Mouse (Mus musculus): ENCODE measurements around the gene Rhof.

The Rhof gene

GRCm38 (mm10) chr5:123114109-123114508, 18.4 kb downstream of the Rhof start:
- no peak for DNase-seq (ENCODE audit: low spot score in 2 of 2)

DNA sequence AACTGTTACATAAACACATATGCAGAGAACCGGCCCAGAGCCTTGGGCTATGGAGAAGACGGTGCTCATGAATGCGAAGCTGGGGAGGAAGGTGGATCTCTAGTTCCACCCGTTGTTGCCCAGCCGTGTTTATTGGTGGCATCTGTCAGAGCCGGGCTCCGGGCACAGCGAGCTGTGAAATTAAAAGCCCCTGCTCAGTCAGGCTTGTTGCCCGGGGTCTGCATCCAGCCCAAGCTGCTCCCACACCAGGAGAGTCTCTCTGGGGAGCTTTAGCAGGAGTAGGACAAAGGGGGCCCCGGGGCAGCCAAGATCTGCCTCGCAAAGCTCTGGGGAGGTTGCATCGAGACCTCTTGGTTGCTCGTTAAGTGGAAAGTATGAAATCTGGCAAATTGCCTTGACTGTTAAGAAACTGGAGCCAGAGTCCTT, 22.2 kb downstream of the Rhof start:
- DNase-seq (ENCODE audit: low spot score in 2 of 2) = no peak

- DNase-seq (ENCODE audit: low spot score in 2 of 2) = no peak
Observed at GRCm38 (mm10) chr5:123109452-123110203, 22.9 kb downstream of the Rhof start.

DNA sequence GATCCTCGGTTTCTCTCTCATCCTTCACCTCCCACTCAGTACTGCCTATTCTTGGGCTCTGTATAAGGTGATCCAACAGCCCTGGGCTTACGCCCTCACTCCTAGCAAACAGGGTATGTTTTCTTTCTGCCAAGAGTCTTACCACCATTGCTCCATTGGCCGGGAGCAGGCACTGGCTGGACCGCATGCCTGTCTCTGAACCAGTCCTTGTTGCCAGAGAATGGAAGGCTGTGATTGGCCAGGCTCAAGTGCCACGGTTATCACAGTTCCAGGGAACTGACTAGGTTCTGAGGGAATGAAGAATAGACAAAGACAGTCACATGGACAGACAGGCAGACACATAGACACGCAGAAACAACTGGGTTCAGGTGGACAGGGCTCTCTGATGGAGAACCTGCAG, 27.7 kb downstream of the Rhof start:
- no peak for DNase-seq (ENCODE audit: low spot score in 2 of 2)

- DNase-seq (ENCODE audit: low spot score in 2 of 2) = no peak
Observed at GRCm38 (mm10) chr5:123103556-123103955, 28.9 kb downstream of the Rhof start.

GRCm38 (mm10) chr5:123102376-123102775, 30.1 kb downstream of the Rhof start:
- no peak for DNase-seq (ENCODE audit: low spot score in 2 of 2)

DNA sequence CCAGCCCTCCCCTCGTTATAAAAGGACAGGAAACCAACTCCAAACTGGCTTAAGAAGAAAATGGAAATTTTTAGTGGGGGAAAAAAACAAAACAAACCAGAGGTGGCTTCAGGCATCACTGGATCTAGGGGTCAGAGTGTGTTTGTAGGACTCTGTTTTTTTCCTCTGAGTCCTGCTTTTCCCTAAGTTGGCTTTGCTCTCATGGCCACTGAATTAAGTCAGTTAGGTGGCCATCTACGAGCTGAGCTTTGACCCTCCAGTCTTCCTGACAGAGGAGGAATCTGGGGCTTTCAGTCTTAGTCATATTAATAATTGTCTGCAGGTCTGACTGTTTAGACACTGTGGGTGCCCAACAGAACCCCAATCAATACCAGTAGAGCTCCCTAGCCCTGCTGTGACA, 34.0 kb downstream of the Rhof start:
- DNase-seq (ENCODE audit: low spot score in 2 of 2) = no peak

- no peak for DNase-seq (ENCODE audit: low spot score in 2 of 2)
Observed at GRCm38 (mm10) chr5:123096299-123096698, 36.2 kb downstream of the Rhof start.

GRCm38 (mm10) chr5:123094238-123094991, 38.1 kb downstream of the Rhof start:
- no peak for DNase-seq (ENCODE audit: low spot score in 2 of 2)

- DNase-seq (ENCODE audit: low spot score in 2 of 2) = no peak
Observed at GRCm38 (mm10) chr5:123093077-123093633, 39.3 kb downstream of the Rhof start.

DNA sequence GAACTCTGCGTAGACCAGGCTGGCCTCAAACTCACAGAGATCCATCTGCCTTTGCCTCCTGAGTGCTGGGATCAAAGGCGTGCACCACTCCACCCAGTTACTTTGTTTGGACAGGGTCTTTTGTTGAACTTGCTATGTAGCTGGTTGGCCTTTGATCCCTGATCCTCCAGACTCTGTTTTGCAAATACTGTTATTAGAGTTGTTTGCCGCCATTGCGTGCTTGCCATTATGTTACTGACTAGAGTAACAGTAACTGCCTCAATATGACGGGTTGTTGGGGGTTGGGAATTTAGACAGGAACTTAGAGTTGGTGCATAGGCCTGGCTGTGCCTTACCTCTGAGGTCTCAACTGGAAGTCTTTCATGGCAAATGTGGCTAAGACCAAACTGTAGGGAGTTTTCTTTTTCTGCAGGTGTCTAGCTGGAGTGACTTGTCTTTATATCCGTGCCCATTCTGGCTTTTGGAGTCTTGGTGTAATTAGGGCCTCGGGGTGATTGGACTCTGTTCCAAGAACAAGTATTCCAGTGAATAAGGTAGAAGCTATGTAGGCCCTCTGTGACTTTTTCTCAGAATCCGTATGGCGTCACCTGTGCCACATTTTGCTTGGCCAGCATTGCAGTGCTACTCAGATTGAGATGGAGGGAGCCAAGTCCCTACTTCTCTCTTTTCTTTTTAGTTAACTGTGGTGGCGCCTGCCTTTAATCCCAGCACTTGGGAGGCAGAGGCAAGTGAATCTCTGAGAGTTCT, 41.8 kb downstream of the Rhof start:
- DNase-seq (ENCODE audit: low spot score in 2 of 2) = no peak

GRCm38 (mm10) chr5:123088784-123089183, 43.7 kb downstream of the Rhof start:
- no peak for DNase-seq (ENCODE audit: low spot score in 2 of 2)

DNA sequence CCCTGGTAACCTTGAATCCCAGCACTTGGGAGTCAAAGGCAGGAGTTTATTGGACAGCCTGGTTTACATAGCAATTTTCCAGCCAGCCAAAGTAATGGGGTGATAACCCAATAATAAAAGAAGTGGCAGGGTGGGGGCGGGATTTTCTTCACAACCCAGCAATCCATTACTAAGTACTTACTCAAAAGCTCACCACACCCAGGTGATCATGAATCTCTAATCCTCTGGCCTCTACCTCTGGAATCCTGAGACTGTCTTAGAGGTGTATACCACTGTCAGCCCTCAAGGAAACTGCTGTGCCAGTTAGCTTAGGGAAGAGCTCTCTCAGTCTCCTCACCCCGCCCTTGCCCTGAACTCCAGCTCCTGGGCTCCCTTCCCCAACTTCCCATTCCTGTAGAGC, 46.0 kb downstream of the Rhof start:
- DNase-seq (ENCODE audit: low spot score in 2 of 2) = no peak

GRCm38 (mm10) chr5:123083340-123084050, 49.0 kb downstream of the Rhof start:
- no peak for DNase-seq (ENCODE audit: low spot score in 2 of 2)

- no peak for DNase-seq (ENCODE audit: low spot score in 2 of 2)
Observed at GRCm38 (mm10) chr5:123080510-123080909, 52.0 kb downstream of the Rhof start.

- no peak for DNase-seq (ENCODE audit: low spot score in 2 of 2)
Observed at GRCm38 (mm10) chr5:123080041-123080440, 52.5 kb downstream of the Rhof start.

GRCm38 (mm10) chr5:123079568-123079967, 52.9 kb downstream of the Rhof start:
- DNase-seq (ENCODE audit: low spot score in 2 of 2) = no peak

GRCm38 (mm10) chr5:123076419-123077281, 55.8 kb downstream of the Rhof start:
- DNase-seq (ENCODE audit: low spot score in 2 of 2) = peak in 1 of 2 experiments; percentile 36

DNA sequence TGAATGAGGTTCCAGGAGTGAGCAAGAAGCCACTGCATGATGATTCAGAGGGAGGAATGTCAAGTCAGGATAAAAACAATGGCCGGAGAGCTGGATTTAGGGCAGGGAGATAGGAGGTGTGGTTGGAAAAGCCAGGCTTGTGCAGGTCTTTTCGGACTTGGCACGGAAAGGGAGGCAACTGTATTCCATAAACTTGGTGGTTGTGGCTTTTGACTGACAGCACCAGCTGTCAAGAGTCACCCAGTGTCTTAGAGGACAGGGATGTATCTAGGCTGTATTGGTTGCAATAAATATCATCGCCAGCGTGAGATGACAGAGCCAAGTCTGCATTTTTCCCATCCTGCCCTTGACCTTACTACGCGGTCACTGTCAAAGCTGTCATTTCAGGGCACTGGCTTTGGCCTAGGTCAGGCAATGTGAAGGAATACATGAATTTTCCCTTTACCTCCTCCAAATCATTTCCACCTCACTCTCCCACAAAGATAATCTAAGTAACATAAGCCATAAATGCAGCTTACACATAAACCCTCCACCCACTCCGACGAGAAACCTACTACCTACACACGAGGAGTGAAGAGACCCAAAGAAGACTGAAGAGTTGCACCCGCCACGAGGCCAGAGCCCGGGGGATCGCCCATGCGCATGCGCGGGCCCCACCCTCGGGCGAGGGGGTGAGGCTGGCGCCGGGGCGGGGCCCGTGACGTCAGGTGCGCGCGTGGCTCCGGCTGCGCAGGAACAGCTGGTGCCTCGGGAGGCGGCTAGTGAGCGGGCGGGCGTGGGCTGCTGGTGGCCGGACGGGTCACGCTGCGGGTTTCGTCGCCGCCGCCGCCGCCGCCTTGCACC, 56.7 kb downstream of the Rhof start:
- peak; percentile 72 to 83 for DNase-seq (ENCODE audit: low spot score in 2 of 2)

DNA sequence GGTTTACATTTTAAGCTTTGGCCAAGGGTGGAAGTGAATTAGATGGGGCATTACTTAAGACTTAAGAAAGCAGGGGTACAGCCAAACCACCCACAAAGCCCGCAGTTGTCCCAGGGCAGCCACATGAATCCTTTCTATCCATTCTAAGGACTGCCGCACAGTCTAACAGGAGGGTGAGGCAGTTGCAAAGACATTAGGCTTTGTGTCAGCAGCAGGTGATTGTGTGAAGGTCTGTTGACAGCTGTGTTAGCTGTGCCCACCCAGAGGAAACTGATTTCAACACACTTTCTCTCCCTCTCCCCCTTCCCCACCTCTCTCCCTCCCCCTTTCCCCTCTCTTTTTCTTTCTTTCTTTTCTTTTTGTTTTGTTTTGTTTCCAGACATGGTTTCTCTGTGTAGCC, 63.8 kb downstream of the Rhof start:
- DNase-seq (ENCODE audit: low spot score in 2 of 2) = no peak
